Mouse (Mus musculus) embryo, embryonic 10 days (tissue): ENCODE data around the gene Ppil4.

Experiments used
- DNase-seq: peaks from one replicate; pipeline ENCODE4 v3.0.0-alpha.2; 2015; ENCODE audit warnings: low spot score

Ppil4 gene

DNA sequence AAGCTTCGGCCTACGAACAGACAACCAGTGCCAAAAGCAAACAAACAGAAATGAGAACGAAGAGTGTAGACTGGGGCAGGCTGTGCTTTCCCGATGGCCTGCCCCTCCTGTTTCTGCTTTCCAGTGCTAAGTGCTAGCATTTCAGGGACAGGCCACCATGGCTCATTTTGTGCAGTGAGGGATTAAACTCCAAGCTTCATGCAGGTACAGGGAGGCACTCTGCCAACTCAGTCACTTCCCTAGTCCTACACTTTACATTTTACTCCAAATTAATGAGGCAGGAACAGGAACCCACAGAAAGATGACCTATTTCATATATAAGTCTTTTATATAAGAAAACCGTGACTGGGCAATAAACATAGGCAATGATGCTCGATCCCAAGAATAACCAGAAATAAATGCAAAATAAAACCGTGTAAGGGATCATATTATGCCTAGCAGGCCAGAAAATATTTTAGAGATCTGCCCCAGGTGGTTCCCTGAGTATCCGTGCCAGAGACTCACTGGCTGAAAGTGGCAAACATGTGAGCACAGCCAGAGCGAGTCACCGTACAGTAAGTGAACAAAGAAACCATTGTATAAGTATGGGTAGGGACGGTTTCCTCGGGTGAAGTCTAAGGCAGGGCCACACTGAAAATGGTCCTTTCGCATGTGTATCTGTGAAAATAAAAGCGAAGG is 68.7 kb downstream of the Ppil4 start:
- no peak for DNase-seq

DNA sequence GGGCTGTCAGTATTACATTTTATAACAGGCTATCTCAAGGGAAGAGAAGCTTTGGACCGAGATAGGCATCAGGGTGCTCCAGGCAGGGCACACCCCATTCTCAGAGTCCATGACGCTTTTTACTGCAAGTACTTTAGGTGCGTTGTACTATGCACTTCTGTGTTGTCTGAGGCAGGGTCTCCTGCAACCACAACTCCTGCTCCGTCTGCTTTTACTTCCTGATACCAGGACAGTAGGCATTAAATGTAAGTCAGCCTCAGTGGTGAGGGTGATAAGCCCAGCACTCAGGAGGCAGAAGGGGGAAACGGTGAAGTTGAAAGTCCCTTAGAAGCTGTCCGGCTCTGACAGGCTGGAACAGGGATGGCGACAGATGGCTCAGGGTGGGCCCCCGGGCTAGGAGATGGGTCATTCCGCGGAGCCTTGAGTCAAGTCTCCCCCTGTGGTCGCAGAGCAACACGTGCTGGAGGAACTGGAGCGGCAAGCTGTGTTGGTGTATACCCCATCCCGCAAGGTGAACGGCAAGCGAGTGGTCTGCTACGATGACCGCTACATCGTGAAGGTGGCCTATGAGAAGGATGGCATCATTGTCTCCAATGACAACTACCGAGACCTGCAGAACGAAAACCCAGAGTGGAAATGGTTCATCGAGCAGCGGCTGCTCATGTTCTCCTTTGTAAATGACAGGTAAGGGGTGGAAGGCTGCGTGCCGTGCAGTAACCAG is 69.4 kb downstream of the Ppil4 start:
- no peak for DNase-seq

DNA sequence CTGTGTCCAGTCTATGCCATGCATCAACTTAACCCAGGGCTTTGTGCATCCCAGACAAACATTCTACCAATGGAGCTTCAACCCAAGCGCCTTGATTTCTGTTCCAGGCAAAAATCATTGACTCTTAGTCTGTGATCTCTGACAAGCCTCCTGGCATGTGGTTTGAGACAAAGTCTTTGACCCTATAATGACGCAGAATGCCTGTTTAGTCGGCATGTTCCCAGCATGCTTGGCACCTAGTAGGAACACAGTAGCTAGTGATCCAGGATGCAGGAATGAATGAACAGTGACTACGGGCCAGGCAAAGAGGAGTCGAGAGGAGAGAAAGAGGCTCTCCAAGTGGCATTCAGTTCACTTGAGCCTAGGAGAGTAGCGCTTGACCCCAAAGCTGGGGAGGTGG is 70.7 kb downstream of the Ppil4 start:
- no peak for DNase-seq

DNA sequence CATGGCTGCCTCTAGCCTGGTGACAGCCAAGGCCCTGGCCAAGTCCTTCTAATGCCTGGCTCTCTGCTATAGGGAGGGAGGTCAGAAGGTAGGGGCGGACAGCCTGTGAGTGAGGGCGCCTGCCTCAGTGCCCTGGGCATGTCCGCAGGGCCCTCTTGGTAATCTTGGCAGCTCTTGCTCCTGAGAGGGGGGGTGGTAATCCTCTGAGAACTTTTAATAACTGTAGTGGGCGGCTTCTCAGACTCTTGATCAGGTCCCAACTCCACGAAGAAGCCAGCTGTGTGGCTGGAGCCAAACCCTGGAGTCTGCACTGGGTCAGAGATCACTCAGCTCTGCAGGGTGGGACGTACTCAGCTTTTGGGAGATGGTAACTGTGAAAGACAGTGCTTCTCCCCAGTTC is 71.5 kb downstream of the Ppil4 start:
- DNase-seq, result no peak

DNA sequence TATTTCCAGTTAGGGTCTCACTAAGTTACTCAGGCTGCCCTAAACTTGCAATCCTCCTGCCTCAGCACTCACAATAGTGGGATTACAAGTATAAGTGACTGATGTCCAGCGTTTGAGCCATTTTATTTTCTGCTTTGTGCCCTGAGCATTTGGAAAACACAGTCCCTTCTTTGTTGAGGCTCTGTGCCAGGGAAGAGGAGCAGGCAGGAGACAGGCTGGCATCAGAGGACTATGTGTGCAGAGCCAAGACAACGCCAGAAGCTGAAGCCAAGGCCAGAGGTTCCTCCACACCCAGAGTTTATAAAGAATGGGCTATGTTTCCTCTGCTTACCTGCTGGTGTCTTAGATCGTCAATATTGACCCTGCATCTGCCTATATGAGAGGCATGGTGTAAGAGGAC is 72.1 kb downstream of the Ppil4 start:
- DNase-seq, result no peak

- peak; percentile 13 for DNase-seq
Observed at GRCm38 (mm10) chr10:7866762-7867665, 74.3 kb downstream of the Ppil4 start.

DNA sequence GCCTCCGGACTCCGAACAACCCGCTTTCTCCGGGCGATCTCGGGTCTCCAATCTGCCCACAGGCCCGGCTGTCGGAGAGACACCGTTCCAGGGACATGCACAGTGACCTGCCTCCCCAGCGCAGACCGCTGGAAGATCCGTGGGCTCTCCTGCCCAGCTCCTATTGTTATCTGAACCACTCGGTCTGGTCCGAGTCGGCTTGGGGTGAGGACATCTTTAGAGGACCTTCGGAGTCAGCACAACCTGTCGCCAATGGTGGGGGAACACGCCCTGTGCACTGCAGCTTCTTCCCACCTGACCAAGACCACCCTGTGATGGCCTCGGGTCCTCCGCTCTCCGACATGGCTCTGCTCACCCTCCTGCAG is 75.0 kb downstream of the Ppil4 start:
- DNase-seq, result peak; percentile 18

DNA sequence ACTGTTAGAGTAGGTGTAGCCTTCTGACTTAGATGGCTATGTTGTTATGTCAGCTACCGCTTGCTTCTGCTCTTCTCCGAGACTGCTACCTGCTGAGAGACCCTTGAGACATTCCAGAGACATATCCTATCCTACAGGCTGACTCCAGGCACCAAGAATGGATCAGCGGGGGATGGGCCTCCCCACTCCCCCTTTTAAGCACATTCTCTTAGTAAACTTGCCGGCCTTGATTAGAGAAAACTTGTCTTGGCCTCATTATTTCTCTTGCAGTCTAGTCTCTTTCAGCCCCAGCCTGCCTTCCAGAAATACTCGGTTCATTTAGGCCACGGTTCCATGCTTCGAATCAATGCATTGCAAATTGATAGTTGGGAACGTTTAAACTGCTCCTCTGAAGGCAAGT is 77.1 kb downstream of the Ppil4 start:
- DNase-seq, result no peak

DNA sequence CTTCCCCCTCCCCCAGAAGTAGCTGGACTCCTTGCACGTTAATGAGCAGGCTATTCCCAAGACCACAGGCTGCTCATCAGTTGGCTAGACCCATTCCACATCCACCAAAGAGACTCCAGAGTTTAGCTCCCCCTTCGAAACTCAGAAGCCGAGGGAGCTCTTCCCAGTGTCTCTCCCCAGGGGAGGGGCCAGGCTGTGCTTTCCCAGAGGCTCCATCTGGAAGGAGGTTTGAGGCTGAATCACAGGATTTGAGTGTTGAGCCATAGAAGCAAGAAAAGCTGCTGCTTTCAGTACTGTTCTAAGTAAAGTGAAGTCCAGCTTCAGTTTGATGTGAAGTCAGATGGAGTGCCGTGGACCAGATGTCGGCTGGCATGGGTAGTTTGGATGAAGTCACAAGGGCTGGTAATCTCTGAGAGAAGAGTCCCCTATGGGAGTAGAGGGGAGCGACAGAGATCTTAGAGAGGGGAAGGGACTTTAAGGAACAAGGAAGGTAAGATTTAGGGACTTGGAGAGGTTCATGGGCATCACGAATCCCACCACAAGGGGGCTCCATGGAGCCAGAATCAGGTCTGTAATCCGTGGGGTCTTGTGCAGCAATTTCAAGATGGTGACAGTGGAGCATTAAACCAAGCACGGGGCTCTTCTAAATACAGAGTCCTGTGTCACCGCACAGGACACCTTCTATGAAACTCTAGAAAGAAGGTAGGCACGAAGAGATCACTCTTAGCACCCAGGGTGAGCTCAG is 78.1 kb downstream of the Ppil4 start:
- DNase-seq, result peak; percentile 41

- no peak for DNase-seq
Observed at GRCm38 (mm10) chr10:7871381-7872020, 78.8 kb downstream of the Ppil4 start.
